ENCODE assay signal across 17 mouse cellular contexts in the genomic region with DNA sequence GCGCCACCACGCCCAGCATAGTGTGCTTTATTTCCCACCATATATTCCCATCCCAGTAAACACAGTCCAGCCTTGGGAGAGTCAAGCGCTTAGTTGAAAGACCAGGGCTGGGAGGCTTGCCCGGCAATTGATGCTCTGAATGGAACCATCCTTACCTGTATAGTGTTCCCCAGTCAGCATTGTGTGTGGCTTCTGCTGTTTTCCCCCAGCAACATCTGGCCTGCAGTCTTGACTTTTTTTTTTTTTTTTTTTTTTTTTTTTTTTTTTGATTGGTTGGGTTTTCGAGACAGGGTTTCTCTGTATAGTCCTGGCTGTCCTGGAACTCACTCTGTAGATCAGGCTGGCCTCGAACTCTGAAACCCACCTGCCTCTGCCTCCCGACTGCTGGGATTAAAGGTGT. TPM values are rescaled to one million over a fixed set of nuclear protein-coding genes. Genes with fewer than 3 reads are reported as not detected.
"Had no signal": no experiment of that assay in that cellular context is flagged by ENCODE, and none has a peak within 500 bp of the region (broad histone marks: within the 10 kb centered on the region; RNA-seq: fewer than 3 reads in every experiment).

No protein-coding gene starts in this region.

- H3K4me3 ChIP-seq: heart, adult 2 months; heart, embryonic 13.5 days; hindbrain, embryonic 10.5 days; hindbrain, embryonic 12.5 days; intestine, embryonic 15.5 days; layer of hippocampus, adult 2 months; left cerebral cortex, adult 2 months; limb, embryonic 10.5 days; limb, embryonic 12.5 days; liver, embryonic 13.5 days had no signal

- H3K36me3 ChIP-seq: heart, embryonic 13.5 days; heart, embryonic 15.5 days; hindbrain, embryonic 10.5 days; hindbrain, embryonic 12.5 days; intestine, embryonic 15.5 days; limb, embryonic 10.5 days; limb, embryonic 12.5 days; liver, embryonic 13.5 days had no signal

- H3K4me1 ChIP-seq: intestine, embryonic 15.5 days; limb, embryonic 10.5 days; limb, embryonic 12.5 days had no signal

- H3K9ac ChIP-seq: heart, embryonic 13.5 days; heart, embryonic 15.5 days; hindbrain, embryonic 12.5 days; hindbrain, embryonic 14.5 days; intestine, embryonic 15.5 days; limb, embryonic 12.5 days; liver, embryonic 13.5 days had no signal

- H3K27ac ChIP-seq: heart, adult 2 months; hindbrain, embryonic 10.5 days; hindbrain, embryonic 12.5 days; hindbrain, embryonic 14.5 days; intestine, embryonic 15.5 days; layer of hippocampus, adult 2 months; left cerebral cortex, adult 2 months; limb, embryonic 10.5 days; limb, embryonic 12.5 days; liver, embryonic 13.5 days had no signal

- DNase-seq: gastrocnemius, postnatal 36 days; kidney, adult 18-20 months; liver; liver, embryonic 13.5 days had no signal

- H3K9me3 ChIP-seq: heart, embryonic 13.5 days; heart, embryonic 15.5 days; hindbrain, embryonic 10.5 days; hindbrain, embryonic 12.5 days; intestine, embryonic 15.5 days; limb, embryonic 10.5 days; limb, embryonic 12.5 days; liver, embryonic 13.5 days had no signal

RNA-seq across cellular contexts. Expression of gene Slc25a43, which starts 1.9 kb away (rescaled TPM):
- total RNA-seq: gastrocnemius, adult 18-20 months; heart, adult 2 months; heart, postnatal 25 days had no signal
